In genomic region chr7:102618118-102618517, GRCm38 (mm10) we compare ENCODE assay signal across 52 mouse cellular contexts. TPM values are rescaled to one million over a fixed set of nuclear protein-coding genes. Genes with fewer than 3 reads are reported as not detected.
"Had no signal": no experiment of that assay in that cellular context is flagged by ENCODE, and none has a peak within 500 bp of the region (broad histone marks: within the 10 kb centered on the region; RNA-seq: fewer than 3 reads in every experiment).

Olfr553 (minus strand) TSS chr7:102618218.

- H3K9me3 ChIP-seq: heart, embryonic 10.5 days; heart, embryonic 12.5 days; heart, embryonic 13.5 days; heart, embryonic 15.5 days; hindbrain, embryonic 10.5 days; hindbrain, embryonic 12.5 days; hindbrain, embryonic 13.5 days; hindbrain, embryonic 15.5 days; intestine, embryonic 15.5 days; kidney, embryonic 15.5 days had no signal

- H3K36me3 ChIP-seq: heart, embryonic 10.5 days; heart, embryonic 12.5 days; heart, embryonic 13.5 days; heart, embryonic 15.5 days; hindbrain, embryonic 10.5 days; hindbrain, embryonic 12.5 days; hindbrain, embryonic 13.5 days; hindbrain, embryonic 15.5 days; intestine, embryonic 15.5 days; kidney, embryonic 15.5 days had no signal

- H3K4me3 ChIP-seq: heart, embryonic 10.5 days; heart, embryonic 12.5 days; heart, embryonic 13.5 days; heart, embryonic 15.5 days; hindbrain, embryonic 10.5 days; hindbrain, embryonic 12.5 days; hindbrain, embryonic 13.5 days; hindbrain, embryonic 15.5 days; intestine, embryonic 15.5 days; kidney, embryonic 15.5 days; layer of hippocampus, adult 2 months; left cerebral cortex, adult 2 months had no signal

- H3K27ac ChIP-seq: heart, embryonic 10.5 days; heart, embryonic 13.5 days; heart, embryonic 15.5 days; hindbrain, embryonic 10.5 days; hindbrain, embryonic 12.5 days; hindbrain, embryonic 13.5 days; hindbrain, embryonic 14.5 days; hindbrain, embryonic 15.5 days; hindbrain, postnatal 0 days; intestine, embryonic 15.5 days; kidney, embryonic 15.5 days; kidney, postnatal 0 days; layer of hippocampus, adult 2 months; left cerebral cortex, adult 2 months had no signal

- H3K9ac ChIP-seq: heart, embryonic 12.5 days; heart, embryonic 13.5 days; heart, embryonic 15.5 days; hindbrain, embryonic 12.5 days; hindbrain, embryonic 13.5 days; hindbrain, embryonic 14.5 days; hindbrain, embryonic 15.5 days; intestine, embryonic 15.5 days; kidney, embryonic 15.5 days had no signal

- DNase-seq: heart, postnatal 10 days; heart, postnatal 14 days; heart, postnatal 36 days; heart, postnatal 4 days; kidney, adult 11 months; kidney, adult 18-20 months; kidney, adult 2 months; kidney, adult 8-10 months; kidney, adult 9 months; kidney, postnatal 10 days; kidney, postnatal 14 days; kidney, postnatal 25 days; kidney, postnatal 36 days; kidney, postnatal 4 days; layer of hippocampus, adult 9-11 months; layer of hippocampus, postnatal 36 days had no signal

- H3K4me1 ChIP-seq: heart, embryonic 10.5 days; heart, embryonic 12.5 days; heart, embryonic 13.5 days; heart, embryonic 15.5 days; hindbrain, embryonic 10.5 days; hindbrain, embryonic 12.5 days; hindbrain, embryonic 13.5 days; hindbrain, embryonic 15.5 days; intestine, embryonic 15.5 days; kidney, embryonic 15.5 days had no signal

- H3K27me3 ChIP-seq: heart, embryonic 12.5 days; heart, embryonic 13.5 days; heart, embryonic 15.5 days; hindbrain, embryonic 12.5 days; hindbrain, embryonic 13.5 days; hindbrain, embryonic 15.5 days; intestine, embryonic 15.5 days; kidney, embryonic 15.5 days had no signal

RNA-seq across cellular contexts. Expression of gene Olfr553, which starts in this region (rescaled TPM):
- total RNA-seq: heart, postnatal 10 days; heart, postnatal 14 days; heart, postnatal 25 days; heart, postnatal 36 days; heart, postnatal 4 days; hematopoietic stem cell, adult 5-6 weeks; hindbrain, postnatal 0 days; layer of hippocampus, adult 18-20 months; layer of hippocampus, adult 2 months; layer of hippocampus, adult 8-10 months; layer of hippocampus, postnatal 10 days; layer of hippocampus, postnatal 14 days; layer of hippocampus, postnatal 25 days; layer of hippocampus, postnatal 36 days; left cerebral cortex, adult 18-20 months; left cerebral cortex, adult 2 months had no signal
- polyA plus RNA-seq: heart, embryonic 10.5 days; heart, embryonic 11.5 days; heart, embryonic 12.5 days; heart, embryonic 13.5 days; heart, embryonic 14.5 days; heart, embryonic 15.5 days; heart, embryonic 16.5 days; heart, postnatal 0 days; hindbrain, embryonic 10.5 days; hindbrain, embryonic 11.5 days; hindbrain, embryonic 12.5 days; hindbrain, embryonic 13.5 days; hindbrain, embryonic 14.5 days; hindbrain, embryonic 15.5 days; hindbrain, embryonic 16.5 days; hindbrain, postnatal 0 days; inflammation-experienced regulatory T-cells, adult 6 months; intestine, embryonic 14.5 days; intestine, embryonic 15.5 days; intestine, embryonic 16.5 days; intestine, postnatal 0 days; kidney, adult 2 months; kidney, embryonic 14.5 days; kidney, embryonic 15.5 days; kidney, embryonic 16.5 days; kidney, postnatal 0 days; large intestine, adult 2 months had no signal
